Mouse (Mus musculus) right cerebral cortex, adult 2 months (tissue): ENCODE measurements around the gene Orc1.

Source experiments
- DNase-seq, 2 experiments: peaks; one replicate each; pipeline ENCODE4 v3.0.0; 2021 to 2022; ENCODE audit warnings: low spot score in 2 of 2

Gene Orc1

DNA sequence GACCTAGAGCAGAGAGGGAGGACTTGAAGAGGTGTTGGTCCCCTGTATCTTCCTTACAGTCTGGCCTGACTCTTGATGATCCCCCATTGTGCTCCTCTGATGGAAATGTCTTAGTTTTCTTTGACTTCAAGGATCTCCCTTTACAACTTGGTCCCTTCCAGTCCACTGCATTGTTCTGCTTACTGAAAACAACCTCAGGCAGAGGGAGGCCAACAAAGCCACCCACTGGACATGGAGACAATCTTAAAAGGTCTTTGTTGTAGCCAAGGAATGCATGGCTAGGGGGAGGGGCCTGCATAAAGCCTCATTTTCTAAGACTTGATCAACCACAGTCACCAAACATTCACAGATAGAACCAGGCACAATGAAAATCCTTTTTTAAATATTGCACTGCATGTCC is 55.9 kb downstream of the Orc1 start:
- no peak for DNase-seq

GRCm38 (mm10) chr4:108637721-108638120 is 58.5 kb downstream of the Orc1 start:
- DNase-seq, result no peak

DNA sequence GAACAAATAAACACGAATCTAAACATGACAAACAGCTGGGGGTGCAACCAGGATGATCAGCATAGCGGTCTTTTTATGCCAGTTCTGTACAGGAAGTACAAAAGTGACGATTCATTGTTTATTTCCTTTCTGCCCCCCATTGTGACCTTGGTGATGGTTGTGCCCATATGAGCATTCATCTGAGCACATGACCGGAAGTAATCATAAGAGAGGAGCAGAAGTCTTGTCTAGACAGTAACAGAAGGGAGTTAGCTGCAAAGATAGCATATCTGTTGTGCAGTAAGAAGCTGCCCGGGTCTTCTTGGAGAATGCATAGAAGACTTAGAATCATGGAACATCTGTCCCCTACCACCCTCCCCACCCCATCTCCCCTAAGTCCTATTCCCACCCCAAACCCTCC is 59.5 kb downstream of the Orc1 start:
- DNase-seq, result no peak

- DNase-seq, result no peak
Measured at GRCm38 (mm10) chr4:108664407-108664806, 85.2 kb downstream of the Orc1 start.
